Mouse (Mus musculus) lung, postnatal 25 days (tissue): ENCODE data around the gene Gfod2.

Experiments used
- DNase-seq: peaks from one replicate; pipeline ENCODE4 v3.0.0; 2022; ENCODE audit warnings: low spot score

Gfod2 gene

GRCm38 (mm10) chr8:105704146-105704812 is 54.2 kb downstream of the Gfod2 start:
- DNase-seq = no peak

- DNase-seq = no peak
Measured at GRCm38 (mm10) chr8:105702731-105703415, 55.6 kb downstream of the Gfod2 start.

GRCm38 (mm10) chr8:105702001-105702401 is 56.5 kb downstream of the Gfod2 start:
- DNase-seq = no peak

GRCm38 (mm10) chr8:105700966-105701824 is 57.3 kb downstream of the Gfod2 start, which contains the start of the genes Acd and Pard6a:
Gene Acd (minus strand): TSS chr8:105701102.
Gene Pard6a (plus strand): TSS chr8:105701148.
- DNase-seq = peak; percentile 94

GRCm38 (mm10) chr8:105700566-105700965 is 57.9 kb downstream of the Gfod2 start:
- peak; percentile 62 for DNase-seq

DNA sequence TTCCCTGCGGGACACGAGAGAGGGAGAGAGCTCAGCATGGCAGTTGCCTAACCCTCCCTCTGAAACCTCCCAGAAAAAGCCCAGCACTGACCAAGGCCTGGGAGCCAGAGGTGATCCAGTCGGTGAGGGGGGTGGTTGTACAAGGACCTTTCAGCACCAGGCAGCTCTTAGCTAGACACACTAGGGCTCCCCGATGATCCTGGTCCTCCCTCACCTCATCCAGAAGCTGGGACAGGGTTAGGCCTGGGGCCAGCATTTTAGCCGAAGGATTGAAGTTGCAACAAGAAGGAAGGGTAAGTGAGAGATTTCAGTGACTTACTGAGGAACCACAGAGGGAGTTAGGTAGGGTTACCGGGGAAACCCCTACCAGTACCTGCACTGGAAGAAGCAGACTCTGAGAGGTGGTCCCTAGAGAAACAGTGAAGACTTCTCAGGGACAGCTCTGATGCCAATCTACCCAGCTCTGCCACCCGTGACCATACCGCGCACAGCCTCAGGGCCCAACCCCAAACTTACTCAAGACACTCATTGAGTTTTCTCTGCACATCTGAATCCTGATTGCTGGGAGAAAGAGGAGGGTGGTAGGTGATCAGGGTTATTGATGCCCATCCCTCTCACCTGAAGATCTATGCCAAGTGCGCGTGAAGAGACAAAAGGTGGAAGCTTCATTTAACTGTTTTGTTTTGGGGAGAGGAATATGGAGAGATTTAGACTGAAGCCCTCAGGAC is 58.8 kb downstream of the Gfod2 start:
- DNase-seq = no peak

DNA sequence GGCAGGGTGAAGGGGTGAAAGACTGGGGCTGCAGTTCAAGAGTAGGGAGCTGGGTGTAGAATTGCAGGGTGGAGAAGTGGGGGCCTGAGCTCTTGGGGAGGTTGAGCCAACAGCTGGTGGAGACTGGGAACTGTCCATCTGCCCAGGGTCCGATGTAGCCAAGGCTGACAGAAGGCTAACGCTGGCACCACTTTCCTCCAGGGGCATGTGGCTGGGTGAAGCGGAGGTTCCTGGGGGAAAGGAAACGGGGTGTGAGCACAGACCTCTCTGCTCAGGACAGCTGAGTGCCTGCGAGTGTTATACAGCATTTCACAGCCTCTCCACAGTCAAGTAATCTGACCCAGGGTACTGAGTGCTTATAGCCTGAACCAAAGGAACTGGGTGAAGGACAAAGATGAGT is 59.7 kb downstream of the Gfod2 start:
- DNase-seq = no peak

DNA sequence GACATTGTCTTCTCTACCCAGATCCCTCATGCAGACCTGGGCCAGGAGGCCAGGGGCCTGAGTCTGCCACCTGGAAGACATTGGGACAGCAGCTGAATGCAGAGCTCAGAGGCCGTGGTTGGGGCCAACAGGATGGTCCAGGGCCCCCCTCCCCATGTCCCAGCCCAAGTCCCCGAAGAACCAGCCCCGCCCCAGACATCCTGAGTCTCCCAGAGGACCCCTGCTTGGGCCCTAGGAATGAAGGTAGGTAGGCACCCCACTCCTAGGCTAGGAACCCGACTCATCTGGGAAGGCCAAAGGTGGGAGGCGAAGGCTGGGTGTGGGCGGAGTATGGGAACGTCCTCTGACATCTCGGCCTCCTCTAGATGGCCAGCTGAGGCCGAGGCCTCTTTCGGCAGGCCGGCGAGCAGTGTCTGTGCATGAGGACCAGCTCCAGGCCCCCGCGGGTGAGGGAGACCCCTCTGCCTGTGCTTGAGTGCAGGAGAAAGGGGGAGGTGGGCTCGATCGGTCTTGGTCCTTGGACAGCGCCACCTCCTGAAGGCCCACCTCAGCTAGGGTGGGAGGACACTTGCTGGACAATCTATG is 61.2 kb downstream of the Gfod2 start:
- DNase-seq = no peak

DNA sequence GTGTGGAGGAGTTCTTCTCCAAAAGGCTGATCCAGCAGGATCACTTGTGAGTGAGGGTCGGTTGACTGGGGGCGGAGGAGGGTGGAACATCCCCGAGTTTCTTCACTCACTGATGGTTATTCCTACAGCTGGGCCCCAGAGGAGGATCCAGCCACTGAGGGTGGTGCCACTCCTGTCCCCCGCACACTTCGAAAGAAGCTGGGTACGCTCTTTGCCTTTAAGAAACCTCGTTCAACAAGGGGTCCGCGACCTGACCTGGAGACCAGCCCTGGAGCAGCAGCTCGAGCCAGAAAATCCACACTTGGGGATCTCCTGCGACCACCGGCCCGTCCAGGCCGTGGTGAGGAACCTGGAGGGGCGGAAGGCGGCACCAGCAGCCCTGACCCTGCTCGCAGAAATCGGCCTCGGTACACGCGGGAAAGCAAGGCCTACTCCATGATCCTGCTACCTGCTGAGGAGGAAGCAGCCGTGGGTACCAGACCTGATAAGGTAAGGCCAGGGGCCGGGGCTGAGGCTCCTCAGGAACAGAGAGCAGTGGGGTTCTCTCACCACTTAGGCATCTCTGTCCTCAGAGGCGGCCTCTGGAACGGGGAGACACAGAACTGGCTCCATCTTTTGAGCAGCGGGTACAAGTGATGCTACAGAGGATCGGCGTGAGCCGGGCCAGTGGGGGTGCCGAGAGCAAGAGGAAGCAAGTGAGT is 63.2 kb downstream of the Gfod2 start:
- DNase-seq = no peak

- DNase-seq = no peak
Measured at GRCm38 (mm10) chr8:105694051-105694799, 64.2 kb downstream of the Gfod2 start.

DNA sequence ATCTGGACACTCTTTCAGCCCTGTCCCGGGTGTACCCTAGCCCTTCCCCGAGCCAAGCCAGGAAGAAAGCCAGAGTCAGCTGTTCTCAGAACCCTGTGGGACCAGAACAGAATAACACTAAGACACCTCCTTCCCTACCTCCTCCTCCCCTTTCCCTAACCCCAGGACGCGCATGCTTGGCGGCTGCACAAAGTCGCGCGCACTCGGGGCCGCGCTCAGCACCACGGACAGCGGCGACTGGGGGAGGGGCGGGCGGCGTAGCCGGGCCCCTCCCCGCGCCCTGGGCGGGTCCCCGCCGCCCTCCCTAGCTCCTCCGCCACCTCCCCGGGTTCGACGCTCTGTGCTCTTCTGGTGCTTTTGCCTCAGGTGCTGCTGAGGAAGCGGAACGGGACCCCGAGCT is 64.8 kb downstream of the Gfod2 start:
- DNase-seq = peak; percentile 30

DNA sequence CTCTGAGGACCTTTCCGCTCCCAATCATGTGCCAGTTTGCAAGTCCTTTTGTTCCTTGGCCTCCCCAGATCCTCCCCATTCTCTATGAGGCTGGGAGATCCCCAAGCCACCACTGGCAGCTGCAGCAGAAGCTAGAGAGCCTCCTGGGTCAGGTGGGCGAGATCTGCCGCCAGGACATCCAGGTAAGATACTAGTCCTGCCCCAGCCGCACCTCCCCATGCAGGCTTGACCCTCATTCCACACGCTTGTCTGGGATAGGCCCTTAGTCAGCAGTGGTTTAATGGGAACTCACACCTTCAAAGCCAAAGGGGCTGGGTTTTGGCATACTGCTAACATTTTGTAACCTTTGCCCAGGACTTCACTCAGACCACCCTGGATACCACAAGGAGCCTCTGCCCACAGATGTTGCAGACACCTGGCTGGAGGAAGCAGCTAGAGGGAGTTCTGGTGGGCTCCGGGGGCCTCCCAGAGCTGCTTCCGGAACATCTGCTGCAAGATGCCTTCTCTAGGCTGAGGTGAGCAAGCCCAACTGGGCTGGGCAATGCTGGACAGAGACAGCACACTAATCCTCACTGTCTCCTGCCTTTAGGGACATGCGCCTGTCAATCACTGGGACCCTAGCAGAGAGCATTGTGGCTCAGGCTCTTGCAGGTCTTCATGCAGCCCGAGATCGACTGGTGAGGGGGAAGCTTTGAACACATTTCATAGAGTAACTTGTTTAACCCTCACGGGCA is 65.8 kb downstream of the Gfod2 start:
- no peak for DNase-seq

DNA sequence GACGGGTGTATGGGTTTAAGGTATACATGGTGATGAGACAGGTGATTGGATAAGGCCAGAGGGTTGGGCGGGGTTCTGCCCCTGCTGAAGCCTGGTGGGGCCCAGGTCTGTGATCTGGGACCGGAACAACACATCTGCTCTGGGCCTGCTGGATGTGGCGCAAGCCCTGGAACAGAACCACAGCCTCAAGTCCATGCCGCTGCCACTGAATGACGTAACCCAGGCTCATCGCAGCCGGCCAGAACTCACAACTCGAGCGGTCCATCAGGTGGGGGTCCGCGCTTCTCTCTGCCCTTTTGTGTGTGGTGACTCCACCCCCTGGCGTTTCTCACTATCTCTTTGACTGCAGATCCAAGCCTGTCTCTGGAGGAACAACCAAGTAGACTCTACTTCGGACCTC is 67.5 kb downstream of the Gfod2 start:
- DNase-seq = no peak

DNA sequence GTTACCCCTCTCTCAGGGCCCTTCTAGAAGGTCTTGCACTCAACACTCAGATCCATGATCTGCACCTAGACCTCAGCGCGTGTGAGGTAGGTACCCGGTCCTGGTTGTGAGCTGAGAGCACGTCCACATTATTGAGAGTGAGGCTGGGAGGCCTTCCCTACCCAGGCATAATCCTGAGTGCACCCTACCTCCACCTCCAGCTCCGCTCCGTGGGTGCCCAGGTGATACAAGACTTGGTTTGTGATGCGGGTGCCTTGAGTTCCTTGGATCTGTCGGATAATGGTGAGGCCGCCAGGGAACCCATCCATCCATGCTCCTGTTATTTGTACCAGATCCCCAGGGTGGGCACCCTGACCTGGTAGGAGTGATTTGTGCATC is 68.5 kb downstream of the Gfod2 start:
- no peak for DNase-seq

DNA sequence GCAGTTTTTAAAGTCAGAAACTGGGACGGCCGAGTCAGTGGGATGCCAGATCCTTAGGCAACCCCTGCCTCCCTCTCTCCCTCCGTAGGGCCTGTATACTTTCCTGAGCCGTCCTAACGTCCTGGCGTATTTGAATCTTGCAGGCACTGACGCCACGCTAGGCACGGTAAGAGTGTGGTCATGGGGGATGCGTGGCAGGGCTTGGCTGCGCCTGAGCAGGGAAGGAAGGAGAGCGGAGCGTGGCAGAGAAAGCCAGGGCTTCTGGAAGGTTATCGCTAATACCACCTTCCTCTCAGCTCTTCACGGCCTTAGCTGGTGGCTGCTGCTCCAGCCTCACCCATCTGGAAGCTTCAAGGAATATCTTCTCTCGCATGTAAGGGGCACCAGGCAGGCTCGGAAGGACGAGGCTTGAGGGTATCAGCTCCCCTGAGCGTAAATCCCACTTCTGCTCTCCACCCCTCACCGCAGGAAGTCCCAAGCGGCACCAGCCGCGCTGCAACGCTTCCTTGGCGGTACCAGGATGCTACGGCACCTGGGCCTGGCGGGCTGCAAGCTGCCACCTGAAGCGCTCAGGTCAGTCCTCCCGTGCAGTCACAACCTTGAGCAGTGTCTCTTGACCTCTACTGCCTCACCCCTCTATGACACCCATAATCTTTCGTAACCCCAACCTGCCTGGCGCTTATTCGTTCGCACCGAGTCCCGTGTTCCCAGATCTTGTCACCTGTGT is 69.0 kb downstream of the Gfod2 start:
- no peak for DNase-seq

DNA sequence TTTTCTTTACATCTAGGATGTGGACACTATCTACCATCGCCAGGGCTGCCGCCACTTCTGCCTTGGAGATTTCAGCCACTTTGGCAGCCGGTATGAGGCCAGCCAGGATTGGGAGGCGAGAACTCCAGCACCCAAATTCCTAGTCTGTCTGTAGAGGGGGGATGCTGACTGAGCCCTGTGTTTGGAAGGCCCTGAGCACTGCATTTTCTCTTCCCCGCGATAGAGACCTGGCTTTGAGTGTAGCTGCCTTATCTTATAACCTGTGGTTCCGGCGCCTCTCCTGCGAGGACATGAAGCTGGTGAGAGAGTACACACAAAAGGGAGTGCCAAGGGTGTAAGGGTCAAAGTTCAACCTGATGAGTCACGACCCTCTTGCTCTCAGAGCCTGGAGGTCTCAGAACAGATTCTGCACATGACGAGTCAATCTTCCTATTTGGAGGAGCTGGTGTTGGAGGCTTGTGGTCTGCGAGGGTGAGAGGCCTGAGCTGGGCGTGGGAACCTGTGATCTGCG is 70.2 kb downstream of the Gfod2 start:
- no peak for DNase-seq

- no peak for DNase-seq
Measured at GRCm38 (mm10) chr8:105687512-105687911, 71.0 kb downstream of the Gfod2 start.

- DNase-seq = no peak
Measured at GRCm38 (mm10) chr8:105686551-105686950, 71.9 kb downstream of the Gfod2 start.

- DNase-seq = peak; percentile 71
Measured at GRCm38 (mm10) chr8:105685796-105686308, 72.6 kb downstream of the Gfod2 start, which contains the start of gene Carmil2. Gene Carmil2 (plus strand): TSS chr8:105686274.
